In genomic region chr1:127284975-127285374, GRCm38 (mm10) we compare ENCODE assay signal across 19 mouse cellular contexts.
"Had no signal": no experiment of that assay in that cellular context is flagged by ENCODE, and none has a peak within 500 bp of the region (broad histone marks: within the 10 kb centered on the region; RNA-seq: fewer than 3 reads in every experiment).

No protein-coding gene starts in this region.

- H3K4me1 ChIP-seq: kidney, embryonic 15.5 days; limb, embryonic 15.5 days had no signal

- H3K27me3 ChIP-seq: kidney, embryonic 15.5 days; limb, embryonic 12.5 days; limb, embryonic 15.5 days; midbrain, embryonic 12.5 days had no signal

- DNase-seq: kidney, postnatal 10 days; kidney, postnatal 36 days; layer of hippocampus, postnatal 36 days; liver, postnatal 0 days; lung, embryonic 14.5 days; right cerebral cortex, postnatal 4 days; thymus, adult 2 months; thymus, postnatal 14 days; thymus, postnatal 4 days had no signal

- H3K36me3 ChIP-seq: kidney, embryonic 15.5 days; limb, embryonic 12.5 days; midbrain, embryonic 12.5 days had no signal

- H3K9ac ChIP-seq: kidney, embryonic 15.5 days; limb, embryonic 12.5 days; limb, embryonic 15.5 days; liver, embryonic 14.5 days; liver, postnatal 0 days; lung, embryonic 14.5 days; midbrain, embryonic 12.5 days had no signal

- H3K27ac ChIP-seq: kidney, embryonic 15.5 days; left cerebral cortex, adult 2 months; limb, embryonic 12.5 days; limb, embryonic 15.5 days; liver, embryonic 14.5 days; macrophage; midbrain, embryonic 12.5 days; stomach, postnatal 0 days had no signal

- ATAC-seq: liver, postnatal 0 days; lung, postnatal 0 days had no signal

- H3K4me3 ChIP-seq: kidney, embryonic 15.5 days; left cerebral cortex, adult 2 months; limb, embryonic 12.5 days; limb, embryonic 15.5 days; midbrain, embryonic 12.5 days had no signal

- H3K9me3 ChIP-seq: kidney, embryonic 15.5 days; limb, embryonic 12.5 days; limb, embryonic 15.5 days; midbrain, embryonic 12.5 days had no signal

- H3K4me2 ChIP-seq: kidney, embryonic 15.5 days; limb, embryonic 12.5 days; limb, embryonic 15.5 days; liver, embryonic 11.5 days; lung, embryonic 14.5 days; midbrain, embryonic 12.5 days had no signal
